Mouse (Mus musculus) megakaryocyte, embryonic 14.5 days (primary cell): ENCODE data around the gene Ppt2. TPM values are rescaled to one million over a fixed set of nuclear protein-coding genes. Genes with fewer than 3 reads are reported as not detected.
A peak's percentile ranks its signal among the peaks of the same experiment; 100 is the strongest.

Experiments
- H3K27me3 ChIP-seq: replicated peaks from 2 replicates; pipeline ENCODE3; 2012; ENCODE audit warnings: inconsistent platforms
- H3K36me3 ChIP-seq: replicated peaks from 2 replicates; pipeline ENCODE3; 2012; ENCODE audit warnings: low read length, inconsistent platforms, mixed read lengths
- H3K4me1 ChIP-seq: 2 replicates; pipeline ENCODE4 v1.6.1; 2012; ENCODE audit warnings: inconsistent platforms
- H3K4me3 ChIP-seq: replicated peaks from 2 replicates; pipeline ENCODE3; 2012; ENCODE audit warnings: moderate library complexity, mild to moderate bottlenecking, inconsistent platforms
- H3K9me3 ChIP-seq: 2 replicates; pipeline ENCODE4 v1.6.1; 2012; ENCODE audit warnings: inconsistent platforms
- FLI1 ChIP-seq: IDR thresholded peaks from 2 replicates; pipeline ENCODE4 v1.6.1; 2012; ENCODE audit warnings: low read length, inconsistent platforms, mixed read lengths
- GATA1 ChIP-seq: IDR thresholded peaks from 3 replicates; pipeline ENCODE4 v1.6.1; 2012; ENCODE audit warnings: mixed read lengths, low read length, inconsistent platforms, borderline replicate concordance
- polyA plus RNA-seq: library from polyadenylated mRNA; stranded (reverse); fragments of >175 nt; gene quantifications from 2 replicates; pipeline ENCODE4 v1.2.3, GENCODE M21; 2012; ENCODE audit warnings: low replicate concordance; ENCODE audit not compliant: insufficient read depth

Ppt2 gene
- polyA plus RNA-seq, 1 experiment = 74.9 TPM

GRCm38 (mm10) chr17:34643379-34643778 lies 15.1 kb upstream of the Ppt2 start:
- H3K27me3 ChIP-seq = peaks cover 2% of the 10 kb centered on the region
- H3K36me3 ChIP-seq = peaks cover 17% of the 10 kb centered on the region
- no peak overlapping the region for H3K4me3 ChIP-seq
- peaks cover 5% of the 10 kb centered on the region for H3K9me3 ChIP-seq
- no peak for TF ChIP-seq FLI1
- TF ChIP-seq GATA1 = no peak
- H3K4me1 ChIP-seq = peaks cover 86% of the 10 kb centered on the region

- Histone ChIP-seq H3K4me1 (peaks cover 87% of the 10 kb centered on the region), H3K4me3 (no peak overlapping the region), H3K36me3 (peaks cover 14% of the 10 kb centered on the region), H3K27me3 (peaks cover 8% of the 10 kb centered on the region), H3K9me3 (peaks cover 5% of the 10 kb centered on the region)
- no peak for TF ChIP-seq FLI1
These were observed 13.6 kb upstream of the Ppt2 start for GRCm38 (mm10) chr17:34641945-34642344.

- Histone ChIP-seq H3K36me3 (peaks cover 9% of the 10 kb centered on the region), H3K27me3 (peaks cover 11% of the 10 kb centered on the region), H3K9me3 (peaks cover 5% of the 10 kb centered on the region), H3K4me1 (peaks cover 84% of the 10 kb centered on the region), H3K4me3 (peak overlapping the region; percentile 76)
- no peak for TF ChIP-seq FLI1
- TF ChIP-seq GATA1 = no peak
These were observed 12.7 kb upstream of the Ppt2 start for GRCm38 (mm10) chr17:34640778-34641601.

GRCm38 (mm10) chr17:34639461-34640255 lies 11.3 kb upstream of the Ppt2 start:
- peak overlapping the region; percentile 53 for H3K4me3 ChIP-seq
- H3K9me3 ChIP-seq = peaks cover 5% of the 10 kb centered on the region
- peaks cover 81% of the 10 kb centered on the region for H3K4me1 ChIP-seq
- TF ChIP-seq GATA1 = no peak
- no peak for TF ChIP-seq FLI1
- H3K27me3 ChIP-seq = peaks cover 11% of the 10 kb centered on the region
- H3K36me3 ChIP-seq = no peaks in the 10 kb centered on the region

GRCm38 (mm10) chr17:34637459-34637858 lies 9.1 kb upstream of the Ppt2 start:
- Histone ChIP-seq H3K4me3 (no peak overlapping the region), H3K9me3 (peaks cover 5% of the 10 kb centered on the region), H3K4me1 (peaks cover 71% of the 10 kb centered on the region), H3K36me3 (no peaks in the 10 kb centered on the region), H3K27me3 (peaks cover 23% of the 10 kb centered on the region)
- no peak for TF ChIP-seq GATA1

GRCm38 (mm10) chr17:34635671-34636070 lies 7.4 kb upstream of the Ppt2 start:
- Histone ChIP-seq H3K4me1 (peaks cover 71% of the 10 kb centered on the region), H3K27me3 (peaks cover 39% of the 10 kb centered on the region), H3K4me3 (peak overlapping the region; percentile 76), H3K36me3 (no peaks in the 10 kb centered on the region), H3K9me3 (peaks cover 5% of the 10 kb centered on the region)
- TF ChIP-seq FLI1 = no peak
- TF ChIP-seq GATA1 = no peak

GRCm38 (mm10) chr17:34632261-34632691 lies 4.0 kb upstream of the Ppt2 start:
- no peak for TF ChIP-seq GATA1
- TF ChIP-seq FLI1 = no peak
- H3K4me3 ChIP-seq = peak overlapping the region; percentile 90
- H3K27me3 ChIP-seq = peaks cover 69% of the 10 kb centered on the region
- no peaks in the 10 kb centered on the region for H3K36me3 ChIP-seq
- H3K4me1 ChIP-seq = peaks cover 74% of the 10 kb centered on the region
- no peaks in the 10 kb centered on the region for H3K9me3 ChIP-seq

GRCm38 (mm10) chr17:34631647-34632046 lies 3.3 kb upstream of the Ppt2 start:
- H3K9me3 ChIP-seq = no peaks in the 10 kb centered on the region
- H3K27me3 ChIP-seq = peaks cover 65% of the 10 kb centered on the region
- peak overlapping the region; percentile 90 for H3K4me3 ChIP-seq
- peaks cover 75% of the 10 kb centered on the region for H3K4me1 ChIP-seq
- no peaks in the 10 kb centered on the region for H3K36me3 ChIP-seq
- TF ChIP-seq FLI1 = no peak
- no peak for TF ChIP-seq GATA1

GRCm38 (mm10) chr17:34630761-34631301 lies 2.5 kb upstream of the Ppt2 start:
- Histone ChIP-seq H3K4me1 (peaks cover 77% of the 10 kb centered on the region), H3K27me3 (peaks cover 63% of the 10 kb centered on the region), H3K9me3 (no peaks in the 10 kb centered on the region), H3K36me3 (peaks cover 4% of the 10 kb centered on the region), H3K4me3 (peak overlapping the region; percentile 90)
- TF ChIP-seq GATA1 (no peak), FLI1 (no peak)
